Mouse (Mus musculus): ENCODE results near the gene Casp8. TPM values are rescaled to one million over a fixed set of nuclear protein-coding genes. Genes with fewer than 3 reads are reported as not detected.
"Not testable (repeated sequence)": the region's sequence is repeated elsewhere in the genome, so short reads cannot be mapped to it uniquely, and the experiment has no call there.

The Casp8 gene
- total RNA-seq, 4 experiments from 2014 or later: 6.2 to 9.8 (median 7.3) TPM

GRCm38 (mm10) chr1:58798911-58799310 lies 3.7 kb downstream of the Casp8 start:
- no peak for DNase-seq (ENCODE audit: low spot score)

- not testable (repeated sequence) for DNase-seq (ENCODE audit: low spot score)
Observed at GRCm38 (mm10) chr1:58800644-58801043, 5.5 kb downstream of the Casp8 start.

GRCm38 (mm10) chr1:58801558-58802285 lies 6.5 kb downstream of the Casp8 start:
- DNase-seq (ENCODE audit: low spot score): no peak

- peak; percentile 72 for DNase-seq (ENCODE audit: low spot score)
Observed at GRCm38 (mm10) chr1:58802322-58803273, 7.4 kb downstream of the Casp8 start.

- no peak for DNase-seq (ENCODE audit: low spot score)
Observed at GRCm38 (mm10) chr1:58803531-58803930, 8.4 kb downstream of the Casp8 start.

GRCm38 (mm10) chr1:58806651-58807050 lies 11.5 kb downstream of the Casp8 start:
- no peak for DNase-seq (ENCODE audit: low spot score)

GRCm38 (mm10) chr1:58826319-58826718 lies 31.1 kb downstream of the Casp8 start:
- DNase-seq (ENCODE audit: low spot score): no peak

- no peak for DNase-seq (ENCODE audit: low spot score)
Observed at GRCm38 (mm10) chr1:58830741-58831140, 35.6 kb downstream of the Casp8 start.

GRCm38 (mm10) chr1:58832198-58832597 lies 37.0 kb downstream of the Casp8 start:
- peak; percentile 4 for DNase-seq (ENCODE audit: low spot score)

- DNase-seq (ENCODE audit: low spot score): peak; percentile 11
Observed at GRCm38 (mm10) chr1:58856811-58857210, 61.6 kb downstream of the Casp8 start.

GRCm38 (mm10) chr1:58859131-58859530 lies 64.0 kb downstream of the Casp8 start:
- DNase-seq (ENCODE audit: low spot score): not testable (repeated sequence)

- DNase-seq (ENCODE audit: low spot score): peak; percentile 6
Observed at GRCm38 (mm10) chr1:58859738-58860365, 64.7 kb downstream of the Casp8 start.

GRCm38 (mm10) chr1:58860586-58860985 lies 65.4 kb downstream of the Casp8 start:
- not testable (repeated sequence) for DNase-seq (ENCODE audit: low spot score)

GRCm38 (mm10) chr1:58876500-58876899 lies 81.3 kb downstream of the Casp8 start:
- DNase-seq (ENCODE audit: low spot score): not testable (repeated sequence)

GRCm38 (mm10) chr1:58879291-58879690 lies 84.1 kb downstream of the Casp8 start:
- not testable (repeated sequence) for DNase-seq (ENCODE audit: low spot score)

GRCm38 (mm10) chr1:58883279-58883678 lies 88.1 kb downstream of the Casp8 start:
- DNase-seq (ENCODE audit: low spot score): not testable (repeated sequence)

- no peak for DNase-seq (ENCODE audit: low spot score)
Observed at GRCm38 (mm10) chr1:58885646-58886045, 90.5 kb downstream of the Casp8 start.

- DNase-seq (ENCODE audit: low spot score): no peak
Observed at GRCm38 (mm10) chr1:58889826-58890546, 94.8 kb downstream of the Casp8 start.

GRCm38 (mm10) chr1:58890697-58891290 lies 95.6 kb downstream of the Casp8 start:
- not testable (repeated sequence) for DNase-seq (ENCODE audit: low spot score)

- not testable (repeated sequence) for DNase-seq (ENCODE audit: low spot score)
Observed at GRCm38 (mm10) chr1:58891481-58892170, 96.5 kb downstream of the Casp8 start.
